Mouse (Mus musculus): ENCODE data around the gene Rbck1. TPM values are rescaled to one million over a fixed set of nuclear protein-coding genes. Genes with fewer than 3 reads are reported as not detected.

The Rbck1 gene
- polyA plus RNA-seq, 1 experiment = 65.3 TPM

DNA sequence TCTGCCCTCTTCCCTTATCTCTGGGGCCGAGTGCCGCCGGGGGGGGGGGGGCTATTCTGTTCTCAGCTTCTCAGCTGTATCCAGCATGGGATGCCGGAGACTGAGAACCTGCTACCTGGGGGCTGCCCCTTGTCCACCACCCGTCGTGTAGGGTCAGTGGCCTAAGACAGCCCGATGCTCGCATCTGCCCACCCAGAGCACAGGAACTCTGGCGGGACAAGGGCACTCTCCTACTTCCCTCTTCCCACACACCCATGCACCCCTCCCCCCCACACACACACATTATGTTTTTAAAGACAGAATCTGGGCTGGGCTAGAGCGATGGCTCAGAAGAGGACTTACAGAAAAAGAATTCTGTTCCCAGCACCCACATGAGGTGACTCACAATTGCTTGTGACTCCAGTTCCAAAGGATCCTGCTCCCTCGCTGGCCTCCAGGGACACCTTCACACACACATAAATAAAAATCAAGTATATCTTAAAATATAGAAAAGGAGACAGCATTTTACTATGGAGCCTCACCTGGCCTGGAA lies 2.9 kb upstream of the Rbck1 start:
- Histone ChIP-seq H3K4me3 (ENCODE audit: insufficient read depth, poor library complexity, severe bottlenecking) (no peak overlapping the region), H3K27me3 (ENCODE audit: control insufficient read depth, insufficient read depth, insufficient read length) (no peaks in the 10 kb centered on the region), H3K79me3 (ENCODE audit: low read depth) (peaks cover 15% of the 10 kb centered on the region), H3K79me2 (ENCODE audit: control insufficient read depth, insufficient read depth) (peaks cover 17% of the 10 kb centered on the region), H3ac (ENCODE audit: control insufficient read depth, insufficient read length, low read depth) (no peak overlapping the region), H3K36me3 (ENCODE audit: control insufficient read depth, insufficient read depth) (peaks cover 3% of the 10 kb centered on the region)
- TF ChIP-seq MYOG (IDR thresholded peaks at IDR 0.05; ENCODE audit: control insufficient read depth, extremely low read depth, insufficient read length) (no peak), USF1 (IDR thresholded peaks at IDR 0.05; ENCODE audit: low read depth) (no peak), MYOD1 (IDR thresholded peaks at IDR 0.05; ENCODE audit: control insufficient read depth, insufficient read length, low read depth) (no peak), MAX (IDR thresholded peaks at IDR 0.05) (no peak), CEBPB (IDR thresholded peaks at IDR 0.05; ENCODE audit: low read depth) (no peak), FOSL1 (IDR thresholded peaks at IDR 0.05; ENCODE audit: insufficient read depth, low read length, poor library complexity, severe bottlenecking) (no peak), CTCF (IDR thresholded peaks at IDR 0.05; ENCODE audit: control insufficient read depth, insufficient read depth, insufficient read length) (no peak)

DNA sequence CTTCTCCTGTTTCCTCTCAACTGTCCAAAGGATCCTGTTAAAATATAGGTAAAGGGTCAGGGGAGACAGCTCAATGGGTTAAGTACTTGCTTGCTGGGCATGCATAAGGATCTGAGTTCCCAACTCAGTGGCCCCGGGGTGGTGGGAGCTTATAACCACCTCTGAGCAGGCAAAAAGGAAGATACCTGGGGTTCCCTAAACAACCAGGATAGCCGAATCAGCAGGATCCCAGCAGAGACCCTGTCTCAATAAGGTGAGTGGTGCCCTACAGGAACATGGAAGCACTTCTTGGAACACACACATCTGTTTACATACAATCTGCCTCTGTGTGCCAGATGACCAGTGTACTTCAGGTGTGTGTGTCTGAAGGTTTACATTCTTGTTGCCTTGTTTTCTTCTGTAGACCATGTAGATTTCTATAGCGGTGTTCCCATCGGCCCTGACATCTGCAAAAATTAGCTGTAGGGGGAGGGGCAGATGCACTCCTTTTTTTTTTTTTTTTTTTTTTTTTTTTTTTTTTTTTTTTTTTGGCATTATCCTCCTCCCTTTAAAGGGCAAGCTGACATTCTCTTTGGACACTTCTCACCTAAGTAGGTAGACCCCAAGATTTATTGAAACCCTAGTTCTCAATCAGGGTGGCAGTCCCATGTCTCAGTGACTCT lies 1.0 kb upstream of the Rbck1 start:
- peaks cover 25% of the 10 kb centered on the region for H3K79me3 ChIP-seq (ENCODE audit: low read depth)
- peaks cover 18% of the 10 kb centered on the region for H3K36me3 ChIP-seq (ENCODE audit: control insufficient read depth, insufficient read depth)
- no peak overlapping the region for H3ac ChIP-seq (ENCODE audit: control insufficient read depth, insufficient read length, low read depth)
- H3K27me3 ChIP-seq (ENCODE audit: control insufficient read depth, insufficient read depth, insufficient read length) = no peaks in the 10 kb centered on the region
- H3K79me2 ChIP-seq (ENCODE audit: control insufficient read depth, insufficient read depth) = peaks cover 35% of the 10 kb centered on the region
- no peak overlapping the region for H3K4me3 ChIP-seq (ENCODE audit: insufficient read depth, poor library complexity, severe bottlenecking)
- no peak for TF ChIP-seq MAX (IDR thresholded peaks at IDR 0.05)

DNA sequence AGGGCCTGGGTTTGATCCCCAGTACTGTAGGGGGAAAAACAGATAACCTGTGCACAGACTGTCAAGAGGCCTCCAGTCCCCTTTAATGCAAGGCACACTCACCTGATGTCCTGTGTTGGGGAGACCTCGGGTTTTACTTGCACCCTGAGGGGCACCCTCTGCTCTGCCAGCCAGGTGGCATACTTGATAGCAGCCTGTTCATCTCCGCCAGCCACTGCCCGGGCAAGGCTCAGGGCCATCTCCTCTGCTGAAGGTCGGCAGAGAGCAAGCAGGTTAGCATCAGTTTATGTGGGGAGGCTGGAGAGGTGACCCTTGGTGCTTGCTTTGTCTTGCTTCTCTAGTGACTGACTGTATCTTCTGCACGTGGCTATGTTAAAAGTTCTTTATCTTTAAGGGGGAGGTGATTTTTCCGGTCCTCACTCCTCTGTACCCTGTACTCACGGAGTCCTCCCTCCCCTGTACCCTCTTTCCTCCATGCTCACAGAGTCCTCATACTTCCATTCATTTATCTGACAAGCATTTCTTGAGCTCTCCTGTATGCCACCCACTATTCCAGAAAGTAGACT lies 1.5 kb downstream of the Rbck1 start:
- peak overlapping the region; percentile 68 for H3K4me3 ChIP-seq (ENCODE audit: insufficient read depth, poor library complexity, severe bottlenecking)
- peaks cover 25% of the 10 kb centered on the region for H3K79me3 ChIP-seq (ENCODE audit: low read depth)
- TF ChIP-seq MYOG (IDR thresholded peaks at IDR 0.05; ENCODE audit: control insufficient read depth, extremely low read depth, insufficient read length) (no peak), FOSL1 (IDR thresholded peaks at IDR 0.05; ENCODE audit: insufficient read depth, low read length, poor library complexity, severe bottlenecking) (no peak), USF1 (IDR thresholded peaks at IDR 0.05; ENCODE audit: low read depth) (no peak), CTCF (IDR thresholded peaks at IDR 0.05; ENCODE audit: control insufficient read depth, insufficient read depth, insufficient read length) (no peak), MAX (IDR thresholded peaks at IDR 0.05) (no peak), MYOD1 (IDR thresholded peaks at IDR 0.05; ENCODE audit: control insufficient read depth, insufficient read length, low read depth) (no peak), CEBPB (IDR thresholded peaks at IDR 0.05; ENCODE audit: low read depth) (no peak)
- H3K79me2 ChIP-seq (ENCODE audit: control insufficient read depth, insufficient read depth) = peaks cover 39% of the 10 kb centered on the region
- no peaks in the 10 kb centered on the region for H3K27me3 ChIP-seq (ENCODE audit: control insufficient read depth, insufficient read depth, insufficient read length)
- peak overlapping the region; percentile 71 for H3ac ChIP-seq (ENCODE audit: control insufficient read depth, insufficient read length, low read depth)
- H3K36me3 ChIP-seq (ENCODE audit: control insufficient read depth, insufficient read depth) = peaks cover 34% of the 10 kb centered on the region

DNA sequence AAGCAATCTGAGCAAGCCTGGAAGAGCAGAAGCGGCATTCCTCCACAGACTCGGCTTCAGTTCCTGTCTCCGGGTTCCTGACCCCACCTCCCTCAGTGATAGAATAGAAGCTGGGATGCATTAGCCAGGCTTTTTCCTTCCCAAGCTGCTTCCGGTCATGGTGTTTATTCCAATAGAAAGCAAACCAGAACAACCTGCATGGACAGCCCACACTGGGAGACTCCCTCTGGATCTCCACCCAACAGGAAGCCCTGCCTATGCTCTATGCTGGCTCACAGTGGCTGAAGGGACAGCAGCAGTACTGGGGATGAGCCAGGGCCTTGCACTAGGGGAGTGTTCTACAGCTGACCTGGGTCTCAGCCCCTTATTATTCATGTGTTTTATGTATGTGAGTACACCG lies 4.5 kb downstream of the Rbck1 start:
- Histone ChIP-seq H3K79me2 (ENCODE audit: control insufficient read depth, insufficient read depth) (peaks cover 42% of the 10 kb centered on the region), H3K36me3 (ENCODE audit: control insufficient read depth, insufficient read depth) (peaks cover 63% of the 10 kb centered on the region)
- TF ChIP-seq MYOG (IDR thresholded peaks at IDR 0.05; ENCODE audit: control insufficient read depth, extremely low read depth, insufficient read length) (no peak), MYOD1 (IDR thresholded peaks at IDR 0.05; ENCODE audit: control insufficient read depth, insufficient read length, low read depth) (no peak), FOSL1 (IDR thresholded peaks at IDR 0.05; ENCODE audit: insufficient read depth, low read length, poor library complexity, severe bottlenecking) (no peak), CTCF (IDR thresholded peaks at IDR 0.05; ENCODE audit: control insufficient read depth, insufficient read depth, insufficient read length) (no peak), USF1 (IDR thresholded peaks at IDR 0.05; ENCODE audit: low read depth) (no peak), CEBPB (IDR thresholded peaks at IDR 0.05; ENCODE audit: low read depth) (no peak), MAX (IDR thresholded peaks at IDR 0.05) (no peak)

DNA sequence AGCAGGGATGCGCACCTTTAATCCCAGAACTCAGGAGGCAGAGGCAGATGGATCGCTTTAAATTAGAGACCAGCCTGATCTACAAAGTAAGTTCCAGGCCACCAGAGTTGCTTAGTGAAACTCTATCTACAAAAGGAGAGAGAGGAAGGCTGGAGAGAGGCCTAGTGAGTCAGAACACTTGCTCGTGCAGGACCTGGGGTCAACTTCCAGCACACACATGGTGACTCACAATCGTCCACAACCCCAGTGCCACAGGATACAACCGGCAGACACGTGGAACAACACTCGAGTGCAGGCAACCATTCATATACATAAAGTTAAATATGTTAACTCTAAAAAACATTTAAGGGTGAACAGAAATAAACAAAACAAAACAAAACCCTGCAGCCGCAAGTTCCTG lies 5.8 kb downstream of the Rbck1 start:
- peak; percentile 18 for TF ChIP-seq USF1 (IDR thresholded peaks at IDR 0.05; ENCODE audit: low read depth)
- TF ChIP-seq FOSL1 (IDR thresholded peaks at IDR 0.05; ENCODE audit: insufficient read depth, low read length, poor library complexity, severe bottlenecking) = peak; percentile 66
- TF ChIP-seq CEBPB (IDR thresholded peaks at IDR 0.05; ENCODE audit: low read depth) = no peak
- peak; percentile 91 for TF ChIP-seq MAX (IDR thresholded peaks at IDR 0.05)
- TF ChIP-seq MYOD1 (IDR thresholded peaks at IDR 0.05; ENCODE audit: control insufficient read depth, insufficient read length, low read depth) = peak; percentile 22
- TF ChIP-seq CTCF (IDR thresholded peaks at IDR 0.05; ENCODE audit: control insufficient read depth, insufficient read depth, insufficient read length) = no peak
- no peak for TF ChIP-seq MYOG (IDR thresholded peaks at IDR 0.05; ENCODE audit: control insufficient read depth, extremely low read depth, insufficient read length)
- no peak overlapping the region for H3K4me3 ChIP-seq (ENCODE audit: insufficient read depth, poor library complexity, severe bottlenecking)
- no peaks in the 10 kb centered on the region for H3K27me3 ChIP-seq (ENCODE audit: control insufficient read depth, insufficient read depth, insufficient read length)

More for the DNA sequence above, 4.5 kb downstream of the Rbck1 start:
- Histone ChIP-seq H3K79me3 (ENCODE audit: low read depth) (peaks cover 25% of the 10 kb centered on the region), H3K27me3 (ENCODE audit: control insufficient read depth, insufficient read depth, insufficient read length) (no peaks in the 10 kb centered on the region), H3ac (ENCODE audit: control insufficient read depth, insufficient read length, low read depth) (no peak overlapping the region), H3K4me3 (ENCODE audit: insufficient read depth, poor library complexity, severe bottlenecking) (no peak overlapping the region)

More for the DNA sequence above, 5.8 kb downstream of the Rbck1 start:
- Histone ChIP-seq H3K36me3 (ENCODE audit: control insufficient read depth, insufficient read depth) (peaks cover 70% of the 10 kb centered on the region), H3K79me3 (ENCODE audit: low read depth) (peaks cover 22% of the 10 kb centered on the region), H3ac (ENCODE audit: control insufficient read depth, insufficient read length, low read depth) (no peak overlapping the region), H3K79me2 (ENCODE audit: control insufficient read depth, insufficient read depth) (peaks cover 38% of the 10 kb centered on the region)
